Mouse (Mus musculus) kidney, postnatal 0 days (tissue): Measurements from ENCODE around the gene Nme6. TPM values are rescaled to one million over a fixed set of nuclear protein-coding genes. Genes with fewer than 3 reads are reported as not detected.

ENCODE experiments used
- ATAC-seq: fragments of 200-750 bp; cut with Nextera tagmentation; replicated peaks from 2 replicates; pipeline ENCODE4 v1.8.0; 2017; ENCODE audit warnings: low read depth, moderate number of reproducible peaks, moderate TSS enrichment, moderate library complexity; ENCODE audit not compliant: low FRiP score
- DNase-seq: peaks from one replicate; pipeline ENCODE4 v3.0.0-alpha.2; 2016; ENCODE audit warnings: low spot score
- H3K27ac ChIP-seq: fragments of 300-500 bp; sonication (generic); 2 replicates; pipeline ENCODE4 v1.5.1; 2014; ENCODE audit warnings: mild to moderate bottlenecking
- H3K27me3 ChIP-seq: fragments of 300-500 bp; sonication (generic); 2 replicates; pipeline ENCODE4 v1.6.1; 2014; ENCODE audit warnings: low read length, mixed read lengths; ENCODE audit not compliant: insufficient read depth
- H3K36me3 ChIP-seq: fragments of 300-500 bp; sonication (generic); 2 replicates; pipeline ENCODE4 v1.6.1; 2014; ENCODE audit warnings: low read length, mixed read lengths; ENCODE audit not compliant: insufficient read depth
- H3K4me1 ChIP-seq: fragments of 300-500 bp; sonication (generic); replicated peaks from 2 replicates; pipeline ENCODE4 v1.6.1; 2014; ENCODE audit warnings: antibody characterized with exemption, low read length, mixed read lengths; ENCODE audit not compliant: insufficient read depth
- H3K4me2 ChIP-seq: fragments of 300-500 bp; sonication (generic); 2 replicates; pipeline ENCODE4 v1.6.1; 2014; ENCODE audit warnings: mild to moderate bottlenecking, low read length, moderate library complexity, mixed read lengths
- H3K4me3 ChIP-seq: fragments of 300-500 bp; sonication (generic); replicated peaks from 2 replicates; pipeline ENCODE4 v1.5.1; 2014; ENCODE audit warnings: low read depth, low read length
- H3K9ac ChIP-seq: fragments of 300-500 bp; sonication (generic); 2 replicates; pipeline ENCODE4 v1.6.1; 2014; ENCODE audit warnings: low read depth, low read length
- H3K9me3 ChIP-seq: fragments of 300-500 bp; sonication (generic); replicated peaks from 2 replicates; pipeline ENCODE4 v1.6.1; 2016; ENCODE audit warnings: low read length, inconsistent platforms, mixed read lengths
- CTCF ChIP-seq: IDR thresholded peaks from 2 replicates; pipeline ENCODE4 v1.5.1; 2016; ENCODE audit warnings: antibody characterized with exemption, low read depth, mild to moderate bottlenecking, moderate library complexity
- WGBS: fragments of 180-500 bp; shearing (Covaris S2); extraction: QIAGEN DNeasy Blood & Tissue Kit; methylation state at CpG from one replicate; pipeline ENCODE4 v1.1.7; 2014; 5-methylcytosine and 5-hydroxymethylcytosine counted together
- polyA plus RNA-seq: library from polyadenylated mRNA; unstranded; fragments of >200 nt; fragmentation: Nextera tagmentation; extraction: Ambion mirVana; gene quantifications from 2 replicates; pipeline ENCODE4 v1.2.1, GENCODE M21; 2015

Gene Nme6
- polyA plus RNA-seq, 1 experiment from 2014 or later, result 58.3 TPM

- peaks cover 9% of the 10 kb centered on the region; the same call in 1 of the 2 replicates for H3K4me1 ChIP-seq
- no peaks in the 10 kb centered on the region for H3K36me3 ChIP-seq
- TF ChIP-seq CTCF, result no peak
- no peak overlapping the region for H3K9ac ChIP-seq
- WGBS, result 16% methylated on average over 1 of the region's 1 CpGs
- H3K27me3 ChIP-seq, result no peaks in the 10 kb centered on the region
- H3K27ac ChIP-seq, result peak overlapping the region; percentile 66; the same call in 1 of the 2 replicates
- no peak overlapping the region for H3K4me3 ChIP-seq
- ATAC-seq, result 0 out of 2 replicates have a peak, but pooled peaks have one; percentile 21
- peak; percentile 18 for DNase-seq
- H3K4me2 ChIP-seq, result no peak overlapping the region
- H3K9me3 ChIP-seq, result no peaks in the 10 kb centered on the region
These were observed 26.3 kb upstream of the Nme6 start for GRCm38 (mm10) chr9:109806260-109806659.

- H3K27ac ChIP-seq, result peak overlapping the region; percentile 66; the same call in 1 of the 2 replicates
- 27% methylated on average over 2 of the region's 2 CpGs for WGBS
- ATAC-seq (peak; percentile 71), DNase-seq (peak; percentile 69)
- no peak overlapping the region for H3K4me3 ChIP-seq
- H3K4me1 ChIP-seq, result peaks cover 9% of the 10 kb centered on the region; the same call in 1 of the 2 replicates
- no peaks in the 10 kb centered on the region for H3K36me3 ChIP-seq
- no peak for TF ChIP-seq CTCF
- no peak overlapping the region for H3K4me2 ChIP-seq
- no peaks in the 10 kb centered on the region for H3K9me3 ChIP-seq
- H3K27me3 ChIP-seq, result no peaks in the 10 kb centered on the region
- H3K9ac ChIP-seq, result no peak overlapping the region
These were observed 25.8 kb upstream of the Nme6 start for GRCm38 (mm10) chr9:109806695-109807293.

GRCm38 (mm10) chr9:109807898-109808297 is 24.7 kb upstream of the Nme6 start:
- 13% methylated on average over 3 of the region's 3 CpGs for WGBS

GRCm38 (mm10) chr9:109811980-109812379 is 20.6 kb upstream of the Nme6 start, which contains the start of gene Spink8:
TSS of gene Spink8 (plus strand) at chr9:109812280.
- H3K4me2 ChIP-seq, result no peak within 1 kb of the TSS
- no peak for ATAC-seq
- H3K9ac ChIP-seq, result no peak within 1 kb of the TSS
- WGBS, result 39% methylated on average over 1 of the region's 1 CpGs
- H3K9me3 ChIP-seq, result no peaks in the 10 kb centered on the region
- TF ChIP-seq CTCF, result no peak
- H3K27me3 ChIP-seq, result no peaks in the 10 kb centered on the region
- no peak within 1 kb of the TSS for H3K4me3 ChIP-seq
- H3K36me3 ChIP-seq, result no peaks in the 10 kb centered on the region
- DNase-seq, result no peak
- peaks cover 9% of the 10 kb centered on the region; the same call in 1 of the 2 replicates for H3K4me1 ChIP-seq
- H3K27ac ChIP-seq, result peak within 1 kb of the TSS; percentile 51; the same call in 1 of the 2 replicates

More at GRCm38 (mm10) chr9:109807898-109808297, 24.7 kb upstream of the Nme6 start:
- Histone ChIP-seq H3K9me3 (no peaks in the 10 kb centered on the region), H3K4me1 (peaks cover 9% of the 10 kb centered on the region; the same call in 1 of the 2 replicates), H3K27me3 (no peaks in the 10 kb centered on the region), H3K9ac (no peak overlapping the region), H3K4me3 (no peak overlapping the region), H3K36me3 (no peaks in the 10 kb centered on the region), H3K27ac (peak overlapping the region; percentile 70), H3K4me2 (peak overlapping the region; percentile 18; the same call in 1 of the 2 replicates)
- ATAC-seq, result no peak
- TF ChIP-seq CTCF, result no peak
- peak; percentile 43 for DNase-seq

- 50% methylated on average over 7 of the region's 7 CpGs for WGBS
- Histone ChIP-seq H3K27ac (peak overlapping the region; percentile 51; the same call in 1 of the 2 replicates), H3K9me3 (no peaks in the 10 kb centered on the region), H3K4me2 (no peak overlapping the region), H3K4me3 (no peak overlapping the region), H3K4me1 (0 out of 2 replicates have a peak, but pooled peaks cover under 1% of the 10 kb centered on the region), H3K27me3 (no peaks in the 10 kb centered on the region), H3K9ac (no peak overlapping the region), H3K36me3 (no peaks in the 10 kb centered on the region)
- TF ChIP-seq CTCF, result no peak
- peak; percentile 77 for DNase-seq
- no peak for ATAC-seq
These were observed 19.1 kb upstream of the Nme6 start for GRCm38 (mm10) chr9:109813424-109813823.

- Histone ChIP-seq H3K27ac (no peak overlapping the region), H3K4me3 (no peak overlapping the region), H3K9ac (no peak overlapping the region), H3K27me3 (no peaks in the 10 kb centered on the region), H3K36me3 (no peaks in the 10 kb centered on the region), H3K4me2 (no peak overlapping the region), H3K4me1 (no peaks in the 10 kb centered on the region), H3K9me3 (no peaks in the 10 kb centered on the region)
- DNase-seq (no peak), ATAC-seq (no peak; the same call in 1 of the 2 replicates)
- TF ChIP-seq CTCF, result no peak
- 46% methylated on average over 6 of the region's 6 CpGs for WGBS
These were observed 16.2 kb upstream of the Nme6 start for GRCm38 (mm10) chr9:109816341-109816740.
